Mouse (Mus musculus) embryo, embryonic 11 days (tissue): ENCODE data around the gene Rfc5.

Experiments
- DNase-seq: peaks from one replicate; pipeline ENCODE4 v3.0.0-alpha.2; 2015

Rfc5 gene

GRCm38 (mm10) chr5:117374372-117375049, 14.3 kb downstream of the Rfc5 start:
- DNase-seq: no peak

GRCm38 (mm10) chr5:117373418-117373817, 15.4 kb downstream of the Rfc5 start:
- no peak for DNase-seq

GRCm38 (mm10) chr5:117370592-117370991, 18.3 kb downstream of the Rfc5 start:
- no peak for DNase-seq

GRCm38 (mm10) chr5:117367206-117367605, 21.6 kb downstream of the Rfc5 start:
- DNase-seq: peak; percentile 50

GRCm38 (mm10) chr5:117365904-117366561, 22.8 kb downstream of the Rfc5 start:
- no peak for DNase-seq

GRCm38 (mm10) chr5:117364821-117365220, 24.0 kb downstream of the Rfc5 start:
- no peak for DNase-seq

GRCm38 (mm10) chr5:117363066-117363782, 25.6 kb downstream of the Rfc5 start:
- DNase-seq: no peak

- DNase-seq: no peak
These were observed 27.3 kb downstream of the Rfc5 start for GRCm38 (mm10) chr5:117361590-117361989.

- DNase-seq: peak; percentile 23
These were observed 28.0 kb downstream of the Rfc5 start for GRCm38 (mm10) chr5:117360631-117361541.

- DNase-seq: no peak
These were observed 28.7 kb downstream of the Rfc5 start for GRCm38 (mm10) chr5:117360228-117360515.

GRCm38 (mm10) chr5:117359497-117360227, 29.2 kb downstream of the Rfc5 start:
- no peak for DNase-seq

- DNase-seq: peak; percentile 68
These were observed 30.1 kb downstream of the Rfc5 start for GRCm38 (mm10) chr5:117358725-117359124.

- no peak for DNase-seq
These were observed 30.6 kb downstream of the Rfc5 start for GRCm38 (mm10) chr5:117358248-117358630.

GRCm38 (mm10) chr5:117357478-117358247, 31.2 kb downstream of the Rfc5 start:
- peak; percentile 52 for DNase-seq

GRCm38 (mm10) chr5:117357129-117357477, 31.7 kb downstream of the Rfc5 start, which contains the start of gene Wsb2:
Gene Wsb2, plus strand, starts transcription at chr5:117357304.
- peak; percentile 86 for DNase-seq

GRCm38 (mm10) chr5:117356365-117357128, 32.3 kb downstream of the Rfc5 start:
- peak; percentile 69 for DNase-seq

- no peak for DNase-seq
These were observed 33.1 kb downstream of the Rfc5 start for GRCm38 (mm10) chr5:117355648-117356303.

- no peak for DNase-seq
These were observed 34.7 kb downstream of the Rfc5 start for GRCm38 (mm10) chr5:117354121-117354520.

GRCm38 (mm10) chr5:117348279-117348678, 40.6 kb downstream of the Rfc5 start:
- peak; percentile 86 for DNase-seq

GRCm38 (mm10) chr5:117347838-117348237, 41.0 kb downstream of the Rfc5 start:
- DNase-seq: no peak
